Mouse (Mus musculus) CD4-positive helper T cell, adult 2 months (primary cell): ENCODE results near the gene Hnrnpul2.
"Not testable (repeated sequence)": the region's sequence is repeated elsewhere in the genome, so short reads cannot be mapped to it uniquely, and the experiment has no call there.

Experiments used
- DNase-seq: peaks from one replicate; pipeline ENCODE4 v3.0.0-alpha.2; 2012; ENCODE audit warnings: low read depth, missing footprints, low spot score

The Hnrnpul2 gene

DNA sequence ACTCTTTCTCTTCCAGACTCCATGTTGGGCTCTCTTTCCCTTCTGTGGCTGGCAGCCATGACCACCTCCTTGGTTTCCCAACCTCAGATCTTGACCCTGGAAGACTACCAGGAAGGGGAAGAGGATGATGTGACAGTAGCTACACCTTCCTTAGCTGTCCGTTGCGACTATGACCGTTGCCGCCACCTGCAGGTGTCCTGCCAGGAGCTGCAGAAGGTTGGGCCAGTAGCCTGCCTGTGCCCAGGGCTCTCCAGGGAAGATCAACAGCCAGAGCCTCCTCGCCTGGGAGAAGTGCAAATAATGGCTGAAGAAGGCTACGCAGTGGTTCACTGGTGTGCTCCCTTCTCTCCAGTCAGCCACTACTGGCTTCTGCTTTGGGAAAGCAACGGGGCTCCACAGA lies 31.8 kb downstream of the Hnrnpul2 start:
- no peak for DNase-seq

DNA sequence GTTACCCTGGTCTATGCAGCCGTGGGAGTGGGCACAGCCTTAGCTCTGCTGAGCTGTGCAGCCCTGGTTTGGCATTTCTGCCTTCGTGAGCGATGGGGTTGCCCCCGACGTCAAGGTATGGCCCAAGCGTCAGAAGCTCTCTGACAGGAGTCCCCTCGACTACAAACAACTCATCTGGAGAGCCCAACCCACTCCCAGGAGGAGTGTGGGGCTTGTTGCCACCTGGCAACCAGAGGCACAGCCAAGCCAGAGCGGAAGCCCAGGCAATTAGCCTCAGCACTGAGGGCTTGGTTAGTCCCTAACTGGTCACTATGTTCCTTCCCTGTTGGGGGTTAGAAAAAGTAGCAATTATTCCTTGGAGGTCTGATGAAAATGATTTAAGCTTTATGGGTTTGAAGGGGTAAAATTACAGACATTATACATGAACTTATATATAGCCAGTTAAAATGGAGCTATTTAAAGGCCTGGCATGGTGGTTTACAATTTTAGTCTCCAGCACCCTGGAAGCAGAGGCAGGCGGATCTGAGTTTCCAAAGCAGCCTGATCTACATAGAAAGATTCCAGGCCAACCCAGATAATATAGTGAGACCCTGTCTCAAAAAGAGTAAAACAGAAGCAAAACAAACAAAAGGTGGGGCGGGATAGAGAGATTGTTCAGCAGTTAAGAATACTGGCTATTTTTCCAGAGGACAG lies 32.6 kb downstream of the Hnrnpul2 start:
- no peak for DNase-seq

DNA sequence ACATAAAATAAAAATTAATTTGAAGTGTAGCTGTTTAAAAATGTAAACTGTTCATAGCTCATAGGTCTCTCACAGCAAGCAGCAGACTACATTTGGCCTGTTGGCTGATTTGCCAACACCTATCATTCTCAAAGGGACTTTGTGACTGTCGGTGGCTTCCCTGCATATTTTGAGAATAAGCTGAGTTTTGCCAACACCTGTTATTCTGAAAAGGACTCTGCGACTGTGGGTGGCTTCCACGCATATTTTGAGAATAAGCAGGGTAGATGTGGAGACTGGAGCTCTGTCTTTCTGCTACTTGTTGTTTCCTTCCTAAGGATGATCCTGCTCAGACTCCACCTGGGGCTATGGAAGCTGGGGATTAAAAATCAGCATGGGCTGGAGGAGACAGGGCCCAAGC lies 33.3 kb downstream of the Hnrnpul2 start:
- no peak for DNase-seq

DNA sequence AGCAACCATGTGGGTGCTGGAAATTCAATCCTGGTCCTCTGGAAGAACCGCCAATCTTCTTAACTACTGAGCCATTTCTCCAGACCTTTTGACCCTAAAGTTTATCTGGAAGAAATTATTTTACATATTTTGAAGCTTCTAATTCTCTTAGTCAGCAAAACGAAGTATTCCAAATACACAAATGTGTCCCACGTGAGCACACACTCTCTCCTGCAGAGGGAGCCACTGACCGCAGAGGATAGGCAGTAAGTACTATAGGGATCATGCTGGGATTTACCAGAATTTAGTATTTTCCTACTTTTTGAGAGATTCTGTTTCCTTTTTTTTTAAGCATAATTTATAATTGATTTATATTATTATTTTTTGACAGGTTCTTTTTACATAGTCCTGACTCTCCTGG lies 37.9 kb downstream of the Hnrnpul2 start:
- DNase-seq: peak; percentile 37

DNA sequence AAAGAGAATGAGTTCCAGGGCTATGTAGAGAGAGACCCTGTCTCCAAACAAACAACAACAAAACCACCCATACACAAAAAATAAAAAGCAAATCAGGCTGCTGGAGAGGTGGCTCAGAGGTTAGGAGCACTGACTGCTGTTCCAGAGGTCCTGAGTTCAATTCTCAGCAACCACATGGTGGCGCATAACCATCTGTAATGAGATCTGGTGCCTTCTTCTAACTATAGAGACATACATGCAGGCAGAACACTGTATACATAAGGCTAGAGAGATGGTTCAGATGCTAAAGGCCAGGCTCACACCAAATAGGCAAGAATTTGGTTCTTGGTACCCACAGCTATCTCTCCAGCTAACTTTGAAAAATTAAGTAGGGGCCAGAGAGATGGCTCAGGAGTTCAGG lies 39.2 kb downstream of the Hnrnpul2 start:
- peak; percentile 59 for DNase-seq

DNA sequence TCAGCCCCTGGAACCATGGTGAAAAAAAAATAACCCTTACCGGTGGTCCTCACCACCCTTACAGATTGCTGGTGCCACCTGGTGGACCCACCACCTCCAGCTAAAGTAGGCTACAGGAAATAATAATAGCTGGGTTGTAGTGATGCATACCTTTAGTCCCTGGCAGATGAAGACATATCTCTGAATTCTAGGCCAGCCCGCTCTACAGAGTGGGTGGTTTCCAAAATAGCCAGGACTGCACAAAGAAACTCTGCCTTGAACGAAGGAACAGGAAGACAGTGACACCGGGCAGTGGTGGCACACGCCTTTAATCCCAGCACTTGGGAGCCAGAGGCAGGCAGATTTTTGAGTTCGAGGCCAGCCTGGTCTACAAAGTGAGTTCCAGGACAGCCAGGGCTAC lies 44.5 kb downstream of the Hnrnpul2 start:
- DNase-seq: no peak

DNA sequence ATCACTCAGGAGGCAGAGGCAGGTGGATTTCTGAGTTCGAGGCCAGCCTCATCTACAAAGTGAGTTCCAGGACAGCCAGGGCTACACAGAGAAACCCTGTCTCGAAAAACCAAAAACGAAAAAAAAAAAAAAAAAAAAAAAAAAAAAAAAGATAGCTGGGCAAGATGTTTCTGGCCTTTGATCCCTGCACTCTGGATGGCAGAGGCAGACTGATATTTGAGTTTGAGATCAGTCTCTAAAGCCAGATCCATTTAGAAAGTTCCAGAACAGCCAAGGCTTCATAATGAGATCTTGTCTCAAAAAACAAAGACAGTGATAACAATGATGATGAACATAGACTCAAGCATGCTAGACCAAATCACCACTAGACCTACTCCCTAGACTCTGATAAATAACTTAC lies 50.6 kb downstream of the Hnrnpul2 start:
- not testable (repeated sequence) for DNase-seq

DNA sequence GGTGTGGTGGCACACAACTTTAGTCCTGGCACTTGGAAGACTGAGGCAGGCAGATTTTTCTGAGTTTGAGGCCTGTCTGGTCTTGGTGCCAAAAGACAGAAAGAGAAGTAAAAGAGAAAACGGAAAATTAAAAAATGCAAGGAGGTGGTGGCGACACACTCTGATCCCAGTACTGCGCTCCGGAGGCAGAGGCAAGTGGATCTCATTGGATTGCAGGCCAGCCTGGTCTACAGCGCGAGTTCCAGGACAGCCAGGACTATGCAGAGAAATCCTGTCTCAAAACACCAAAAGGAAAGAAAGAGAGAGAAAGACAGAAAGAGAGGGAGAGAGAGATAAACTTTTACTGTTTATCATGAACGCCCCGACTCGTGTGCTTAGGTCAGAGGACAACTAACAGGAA lies 51.0 kb downstream of the Hnrnpul2 start:
- DNase-seq: no peak

DNA sequence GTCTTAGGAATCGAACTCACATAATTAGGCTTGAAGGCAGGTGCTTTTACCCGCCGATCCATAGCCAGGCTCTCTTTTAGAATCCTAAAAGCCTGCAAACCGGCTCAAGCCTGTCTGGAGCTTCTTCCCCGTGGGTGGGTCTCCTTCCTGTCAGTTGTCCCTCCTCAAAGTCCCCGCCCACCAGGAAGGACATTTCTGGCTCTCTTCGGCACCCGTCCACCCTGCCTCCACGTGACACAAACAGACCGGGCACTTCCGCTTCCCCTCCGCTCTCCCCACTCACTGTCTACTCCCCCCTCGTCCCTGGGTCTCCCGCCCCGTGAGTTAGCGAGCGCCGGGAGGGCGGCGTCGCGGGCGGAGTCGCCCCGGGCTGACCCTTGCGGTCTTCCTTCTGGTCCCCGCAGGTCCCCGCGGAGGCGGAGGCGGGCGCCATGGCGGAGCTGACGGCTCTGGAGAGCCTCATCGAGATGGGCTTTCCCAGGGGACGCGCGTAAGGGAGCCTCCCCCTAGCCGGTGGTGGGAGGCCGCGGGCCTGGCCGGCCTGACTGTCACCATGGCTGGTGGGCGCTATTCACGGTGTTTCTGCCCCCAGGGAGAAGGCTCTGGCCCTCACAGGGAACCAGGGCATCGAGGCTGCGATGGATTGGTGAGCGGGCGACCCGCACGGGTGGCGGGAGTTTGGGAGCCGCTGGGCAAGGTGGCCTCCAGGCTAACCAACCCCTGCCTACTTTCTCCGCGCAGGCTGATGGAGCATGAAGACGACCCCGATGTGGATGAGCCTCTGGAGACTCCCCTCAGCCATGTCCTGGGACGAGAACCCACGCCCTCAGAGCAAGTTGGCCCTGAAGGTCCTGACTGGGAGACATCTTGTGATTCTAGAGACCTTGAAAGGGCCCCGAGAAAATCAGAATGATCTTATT lies 51.7 kb downstream of the Hnrnpul2 start, which contains the start of gene Ubxn1:
TSS of gene Ubxn1 (plus strand) at position 230 of the 920 bp plus-strand sequence.
- peak; percentile 94 for DNase-seq

DNA sequence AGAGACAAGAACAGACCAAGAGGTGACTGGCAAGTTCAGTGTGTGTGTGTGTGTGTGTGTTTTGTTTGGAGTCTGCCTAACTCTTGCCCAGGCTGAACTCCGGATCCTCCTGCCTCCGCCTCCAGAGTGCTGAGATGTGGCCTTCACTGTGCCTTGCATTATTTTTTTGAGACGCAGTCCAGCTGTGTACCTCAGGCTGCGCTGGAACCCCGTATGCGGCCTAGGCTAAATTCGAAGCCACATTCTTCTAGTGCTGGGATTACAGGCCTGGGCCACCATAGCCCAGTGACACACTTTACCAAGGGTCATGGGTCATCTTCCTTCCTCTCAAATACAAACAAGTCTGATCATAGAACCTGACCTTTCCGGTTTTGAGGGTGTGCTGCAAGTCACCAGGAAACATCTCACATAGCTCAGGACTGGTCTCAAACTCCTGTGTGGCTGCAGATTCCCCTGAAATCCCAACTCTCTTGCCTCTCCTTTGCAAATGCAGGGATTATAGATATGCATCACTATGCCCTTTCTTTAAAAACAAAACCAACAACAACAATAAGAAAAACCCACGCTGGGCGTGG lies 52.5 kb downstream of the Hnrnpul2 start:
- no peak for DNase-seq

DNA sequence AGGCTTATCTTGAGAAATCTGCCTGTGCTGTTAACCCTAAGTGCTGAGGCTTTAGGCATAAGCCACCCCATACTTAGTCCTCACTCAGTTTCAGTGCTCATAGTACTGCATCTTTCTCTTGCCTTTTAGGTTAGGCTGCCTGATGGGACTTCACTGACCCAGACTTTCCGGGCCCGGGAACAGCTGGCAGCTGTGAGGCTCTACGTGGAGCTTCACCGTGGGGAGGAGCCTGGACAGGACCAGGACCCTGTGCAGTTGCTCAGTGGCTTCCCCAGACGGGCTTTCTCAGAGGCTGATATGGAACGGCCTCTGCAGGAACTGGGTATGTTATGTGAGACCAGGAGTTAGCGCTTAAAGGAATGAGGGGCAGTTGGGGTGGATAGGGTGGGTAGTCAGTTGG lies 55.2 kb downstream of the Hnrnpul2 start:
- DNase-seq: no peak

DNA sequence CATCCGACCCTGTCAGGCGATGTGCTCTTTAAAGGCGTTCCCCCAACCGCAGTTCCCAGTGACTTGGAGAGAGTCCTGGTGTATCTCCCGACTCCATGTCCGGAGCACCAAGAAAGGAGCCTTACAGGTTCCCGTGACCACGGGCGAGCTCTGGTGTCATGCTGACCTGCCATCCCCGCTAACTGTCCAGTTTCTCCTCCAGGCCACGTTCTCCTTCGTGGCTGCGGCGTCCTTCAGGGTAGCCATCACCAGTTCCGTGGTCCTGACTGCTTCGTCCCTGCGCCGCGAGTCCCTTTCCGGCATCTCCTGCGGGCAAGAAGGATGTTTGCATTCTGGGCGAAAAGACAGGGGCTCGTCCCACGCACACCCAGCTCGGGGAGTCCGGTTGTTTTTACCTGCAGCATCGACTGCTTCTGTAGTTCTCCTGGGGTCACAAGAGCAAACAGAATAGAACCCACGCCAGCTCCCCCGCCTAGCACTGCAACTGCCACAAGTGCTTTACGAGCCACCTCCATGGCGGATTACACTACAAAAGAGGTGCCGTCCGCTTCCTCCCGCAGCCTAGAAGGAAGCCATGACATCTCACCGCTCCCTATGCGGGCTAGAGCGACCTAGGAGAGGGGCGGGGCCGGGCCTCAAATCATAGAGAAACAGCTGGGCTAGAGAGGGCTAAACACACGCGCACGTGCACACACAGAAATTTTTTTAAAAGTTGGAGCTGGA lies 60.7 kb downstream of the Hnrnpul2 start, which contains the start of gene Uqcc3:
TSS of gene Uqcc3 (minus strand) at position 613 of the 723 bp plus-strand sequence.
- DNase-seq: peak; percentile 92

DNA sequence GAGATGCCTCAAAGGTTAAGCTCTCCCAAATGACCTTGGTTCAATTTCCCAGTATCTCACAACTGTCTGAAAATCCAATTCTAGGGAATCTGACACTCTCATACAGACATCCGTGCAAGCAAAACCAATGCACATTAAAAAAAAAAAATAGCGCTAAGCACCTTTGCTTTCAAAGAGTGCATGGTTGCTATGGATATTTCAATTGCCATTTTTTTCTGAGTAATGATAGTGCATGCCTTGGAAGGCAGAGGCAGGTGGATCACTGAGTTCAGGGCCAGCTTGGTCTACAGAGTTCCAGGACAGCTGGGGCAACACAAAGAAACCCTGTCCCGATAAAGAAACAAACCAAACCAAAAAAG lies 61.2 kb downstream of the Hnrnpul2 start:
- DNase-seq: no peak

DNA sequence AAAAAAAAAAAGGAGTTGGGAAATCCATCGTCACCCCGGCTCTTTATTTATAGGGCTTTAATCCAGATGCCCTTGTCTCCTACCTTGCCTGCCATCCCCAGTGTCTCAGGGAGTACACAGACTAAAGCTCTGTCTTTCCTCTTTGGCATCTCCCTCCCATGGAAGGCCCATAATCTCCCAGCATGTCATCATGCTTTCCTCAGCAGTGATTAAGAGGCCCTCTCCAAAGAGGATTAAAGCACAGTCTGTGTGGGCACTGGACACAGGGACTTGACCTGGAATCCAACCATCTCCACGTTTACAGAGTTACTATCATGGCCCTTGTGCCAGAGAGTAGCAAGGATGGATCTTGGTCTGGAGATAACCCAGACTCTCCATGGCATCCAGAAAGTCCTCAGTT lies 63.8 kb downstream of the Hnrnpul2 start, which contains the start of the genes Lbhd1 and Gm49403:
TSS of gene Lbhd1 (plus strand) at position 117 of the 400 bp plus-strand sequence.
TSS of gene Gm49403 (plus strand) at position 315 of the 400 bp plus-strand sequence.
- no peak for DNase-seq
